Mouse (Mus musculus) lung, postnatal 36 days (tissue): ENCODE measurements at regions not wholly inside any gene's neighbourhood (a gene's known extent, or its start where the extent isn't known, plus 50 kb on each side); places are given as distances from the start of the nearest gene placed in this dataset.

ENCODE experiments used
- DNase-seq: peaks from one replicate; pipeline ENCODE4 v3.0.0; 2022; ENCODE audit warnings: mixed read lengths

- DNase-seq, result no peak
Measured at GRCm38 (mm10) chr13:80611937-80612336, 271.2 kb upstream of the Arrdc3 start.

- DNase-seq, result no peak
Measured at GRCm38 (mm10) chr13:80613167-80613883, 269.9 kb upstream of the Arrdc3 start.

- peak; percentile 0 for DNase-seq
Measured at GRCm38 (mm10) chr13:80613884-80614247, 269.3 kb upstream of the Arrdc3 start.

GRCm38 (mm10) chr13:80614971-80615370 lies 268.2 kb upstream of the Arrdc3 start:
- DNase-seq, result no peak

- no peak for DNase-seq
Measured at GRCm38 (mm10) chr13:80623005-80623404, 260.2 kb upstream of the Arrdc3 start.

- no peak for DNase-seq
Measured at GRCm38 (mm10) chr13:80641334-80641733, 241.8 kb upstream of the Arrdc3 start.

GRCm38 (mm10) chr13:80647578-80647977 lies 235.6 kb upstream of the Arrdc3 start:
- no peak for DNase-seq

GRCm38 (mm10) chr13:80652967-80653539 lies 230.1 kb upstream of the Arrdc3 start:
- DNase-seq, result no peak

- no peak for DNase-seq
Measured at GRCm38 (mm10) chr13:80666186-80666713, 216.9 kb upstream of the Arrdc3 start.

- no peak for DNase-seq
Measured at GRCm38 (mm10) chr13:80689871-80690270, 193.3 kb upstream of the Arrdc3 start.

GRCm38 (mm10) chr13:80690654-80691386 lies 192.4 kb upstream of the Arrdc3 start:
- DNase-seq, result no peak

- no peak for DNase-seq
Measured at GRCm38 (mm10) chr13:80695549-80696150, 187.5 kb upstream of the Arrdc3 start.

- peak; percentile 47 for DNase-seq
Measured at GRCm38 (mm10) chr13:80709531-80710306, 173.5 kb upstream of the Arrdc3 start.

- peak; percentile 32 for DNase-seq
Measured at GRCm38 (mm10) chr13:80719313-80719712, 163.9 kb upstream of the Arrdc3 start.

GRCm38 (mm10) chr13:80723215-80724006 lies 159.8 kb upstream of the Arrdc3 start:
- no peak for DNase-seq

GRCm38 (mm10) chr13:80729202-80729601 lies 154.0 kb upstream of the Arrdc3 start:
- no peak for DNase-seq

GRCm38 (mm10) chr13:80745991-80746390 lies 137.2 kb upstream of the Arrdc3 start:
- DNase-seq, result no peak

- DNase-seq, result peak; percentile 10
Measured at GRCm38 (mm10) chr13:80747022-80747421, 136.2 kb upstream of the Arrdc3 start.
